Mouse (Mus musculus): ENCODE results near the gene Gabrd. TPM values are rescaled to one million over a fixed set of nuclear protein-coding genes. Genes with fewer than 3 reads are reported as not detected.

Gene Gabrd
- total RNA-seq, 2 experiments from 2014 or later = 0.21 to 0.45 TPM

DNA sequence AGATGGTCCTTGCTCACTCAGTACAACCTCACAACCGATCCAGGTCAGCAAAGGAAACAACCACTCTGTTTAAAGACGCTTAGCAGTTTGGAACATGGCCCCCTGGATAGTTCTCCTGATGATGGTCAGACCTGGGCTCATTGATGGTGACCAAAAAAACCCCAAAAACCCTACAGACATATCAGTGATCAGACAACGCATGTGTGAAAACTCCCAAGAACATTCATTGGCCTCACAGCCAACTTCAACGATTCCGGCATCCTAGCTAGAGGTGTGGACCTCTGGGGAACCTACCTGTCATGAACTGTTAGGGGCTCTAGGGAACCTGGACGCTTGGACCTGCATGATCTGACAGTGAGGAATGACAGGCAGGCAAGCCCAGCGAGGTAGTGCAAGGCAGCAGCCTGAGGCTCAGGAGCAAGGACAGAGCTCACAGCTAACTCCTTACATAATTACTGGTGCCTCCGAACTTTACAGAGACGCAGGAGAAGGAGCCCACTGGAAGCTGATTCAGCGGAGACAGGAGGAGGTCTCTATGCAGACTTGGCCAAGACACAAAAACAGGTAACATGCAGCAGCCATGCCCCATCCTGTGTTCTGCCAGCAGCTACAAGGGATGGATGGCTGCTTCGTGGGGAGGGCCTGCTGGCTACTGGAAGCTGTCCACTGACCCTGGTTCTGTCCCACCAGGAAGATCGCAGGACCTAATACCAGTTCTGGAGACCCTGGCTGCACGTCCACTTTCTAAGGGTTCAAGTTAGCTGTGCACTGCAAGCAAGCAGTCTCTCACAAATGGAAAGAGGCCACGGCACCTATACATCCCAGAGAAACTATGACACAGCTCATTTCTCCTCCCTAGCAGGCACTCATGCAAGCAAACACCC, 54.3 kb downstream of the Gabrd start:
- no peak for DNase-seq

DNA sequence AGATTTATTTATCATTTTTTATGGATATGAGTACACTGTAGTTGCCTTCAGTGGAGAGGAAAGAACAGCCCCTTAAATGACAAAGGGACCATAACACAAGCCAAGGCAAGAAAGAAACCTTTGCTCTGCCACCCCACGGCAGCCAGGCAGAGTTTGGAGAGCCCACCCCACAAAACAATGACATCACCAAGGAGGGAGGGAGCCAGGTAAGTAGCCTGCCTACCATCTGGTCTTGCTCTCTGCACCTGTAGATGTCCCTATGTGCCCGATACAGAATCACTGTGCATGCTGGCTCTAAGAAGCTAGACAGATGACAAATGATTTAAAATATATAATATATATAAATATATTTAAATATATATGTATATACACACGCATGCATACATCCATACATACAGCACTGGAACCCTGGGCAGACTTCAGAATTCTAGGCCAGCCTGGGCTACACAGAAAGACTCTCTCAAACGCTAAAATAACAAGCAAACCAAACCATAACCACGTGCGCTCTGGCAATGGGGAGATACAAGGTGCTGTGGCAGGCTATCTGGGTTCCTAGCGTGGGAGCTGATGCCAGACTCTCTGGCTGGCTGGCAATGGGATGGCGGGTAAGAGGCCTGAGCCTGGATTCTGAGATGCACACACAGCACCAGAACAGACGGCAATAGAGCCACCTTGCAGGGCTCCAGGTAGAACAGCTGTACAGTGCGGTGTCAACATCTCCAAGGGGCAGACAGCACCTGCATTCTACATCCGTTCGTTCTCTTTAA, 61.4 kb downstream of the Gabrd start:
- DNase-seq = no peak

Other genes with a start within 250 kb of the Gabrd start
- gene Ski, start 175.5 kb downstream of the Gabrd start, total RNA-seq (2021) = 10 to 100 TPM; 65.3 to 80.4 TPM
- 10 to 100 TPM; 41.1 to 47.3 TPM for gene Faap20, start 148.3 kb downstream of the Gabrd start, total RNA-seq (2021)
- 1 to 10 TPM; 5.3 to 6.9 TPM for gene Prkcz, start 36.8 kb downstream of the Gabrd start, total RNA-seq (2021)
- gene Cfap74, start 11.1 kb upstream of the Gabrd start, total RNA-seq (2021) = 1 to 10 TPM in 1 of 2 experiments, under 1 TPM in 1; 0.48 to 1.1 TPM
- gene Tmem52, start 71.0 kb upstream of the Gabrd start, total RNA-seq (2021) = 10 to 100 TPM; 14.9 to 17.5 TPM
- 100 to 1,000 TPM; 375 to 395 TPM for gene Gnb1, start 93.2 kb upstream of the Gabrd start, total RNA-seq (2021)
- 100 to 1,000 TPM; 181 to 185 TPM for gene Nadk, start 164.3 kb upstream of the Gabrd start, total RNA-seq (2021)
- gene Slc35e2, start 203.3 kb upstream of the Gabrd start, total RNA-seq (2021) = 10 to 100 TPM; 25.2 to 26.7 TPM
- 10 to 100 TPM; 34.6 to 38.3 TPM for gene Cdk11b, start 226.7 kb upstream of the Gabrd start, total RNA-seq (2021)
- gene Gm10563, start 247.3 kb upstream of the Gabrd start, total RNA-seq (2021) = not detected